Mouse (Mus musculus) hindbrain, embryonic 16.5 days (tissue): ENCODE measurements around the gene Fryl. TPM values are rescaled to one million over a fixed set of nuclear protein-coding genes. Genes with fewer than 3 reads are reported as not detected.

Source experiments
- ATAC-seq: fragments of 200-750 bp; cut with Nextera tagmentation; 2 replicates; pipeline ENCODE4 v1.8.0; 2017; ENCODE audit warnings: moderate TSS enrichment, moderate library complexity
- H3K27ac ChIP-seq: fragments of 300-500 bp; sonication (generic); 2 replicates; pipeline ENCODE4 v1.5.1; 2014; ENCODE audit warnings: low read depth, mild to moderate bottlenecking, control low read depth, low read length, moderate library complexity
- H3K27me3 ChIP-seq: fragments of 300-500 bp; sonication (generic); replicated peaks from 2 replicates; pipeline ENCODE4 v1.6.1; 2014; ENCODE audit warnings: low read length; ENCODE audit not compliant: control insufficient read depth, insufficient read depth
- H3K36me3 ChIP-seq: fragments of 300-500 bp; sonication (generic); 2 replicates; pipeline ENCODE4 v1.6.1; 2014; ENCODE audit warnings: mild to moderate bottlenecking, low read length, moderate library complexity, mixed read lengths; ENCODE audit not compliant: control insufficient read depth, insufficient read depth
- H3K4me1 ChIP-seq: fragments of 300-500 bp; sonication (generic); 2 replicates; pipeline ENCODE4 v1.6.1; 2014; ENCODE audit warnings: low read depth, low read length; ENCODE audit not compliant: control insufficient read depth, insufficient read depth
- H3K4me2 ChIP-seq: fragments of 300-500 bp; sonication (generic); 2 replicates; pipeline ENCODE4 v1.6.1; 2014; ENCODE audit warnings: mild to moderate bottlenecking, low read length, control low read depth, moderate library complexity
- H3K4me3 ChIP-seq: fragments of 300-500 bp; sonication (generic); 2 replicates; pipeline ENCODE4 v1.5.1; 2014; ENCODE audit warnings: mild to moderate bottlenecking, low read length, control low read depth, moderate library complexity
- H3K9ac ChIP-seq: fragments of 300-500 bp; sonication (generic); 2 replicates; pipeline ENCODE4 v1.6.1; 2014; ENCODE audit warnings: low read depth, mild to moderate bottlenecking, control low read depth, low read length, moderate library complexity
- H3K9me3 ChIP-seq: fragments of 300-500 bp; sonication (generic); 2 replicates; pipeline ENCODE4 v1.6.1; 2014; ENCODE audit warnings: mild to moderate bottlenecking, low read length, moderate library complexity; ENCODE audit not compliant: control insufficient read depth
- WGBS: fragments of 180-500 bp; shearing (Covaris S2); extraction: QIAGEN DNeasy Blood & Tissue Kit; methylation state at CpG from one replicate; pipeline ENCODE4 v1.1.7; 2014; 5-methylcytosine and 5-hydroxymethylcytosine counted together
- polyA plus RNA-seq: library from polyadenylated mRNA; unstranded; fragments of >200 nt; fragmentation: Nextera tagmentation; extraction: Ambion mirVana; gene quantifications from 2 replicates; pipeline ENCODE4 v1.2.1, GENCODE M21; 2015

Gene Fryl
- polyA plus RNA-seq, 1 experiment from 2014 or later: 29.3 TPM

DNA sequence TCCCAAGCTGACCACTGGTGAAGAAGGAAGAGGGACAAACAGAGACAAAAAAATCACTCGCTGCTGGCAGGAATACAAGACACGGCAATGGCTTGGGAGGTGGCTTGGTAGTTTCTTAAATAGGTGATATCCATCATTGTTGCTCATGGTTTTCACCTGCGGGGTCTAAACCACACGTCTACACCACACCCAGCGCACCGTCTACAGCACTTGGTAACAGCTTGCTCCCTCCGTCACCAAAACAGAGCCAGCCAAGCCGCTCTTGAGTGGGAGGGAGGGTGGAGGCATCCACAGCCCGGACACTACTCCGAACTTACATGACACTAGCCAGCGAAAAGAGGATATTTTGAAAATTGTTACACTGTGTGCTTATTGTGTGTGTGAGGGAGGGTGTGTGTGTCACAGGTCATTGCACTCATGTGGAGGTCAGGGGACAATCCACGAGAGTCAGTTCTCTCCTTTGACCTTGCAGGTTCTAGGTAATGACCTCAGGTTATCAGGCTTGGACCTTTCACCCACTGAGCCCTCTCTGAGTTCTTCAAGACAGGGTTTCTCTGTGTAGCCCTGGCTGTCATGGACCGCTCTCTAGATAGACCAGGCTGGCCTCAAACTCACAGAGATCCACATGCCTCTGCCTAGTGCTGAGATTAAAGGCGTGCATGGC is 102.5 kb downstream of the Fryl start:
- no peak overlapping the region for H3K4me2 ChIP-seq
- no peak overlapping the region for H3K27ac ChIP-seq
- no peaks in the 10 kb centered on the region for H3K36me3 ChIP-seq
- no peak overlapping the region for H3K9ac ChIP-seq
- 90% methylated on average over 14 of the region's 14 CpGs for WGBS
- no peaks in the 10 kb centered on the region for H3K4me1 ChIP-seq
- no peak for ATAC-seq
- no peak overlapping the region for H3K4me3 ChIP-seq
- H3K27me3 ChIP-seq: no peaks in the 10 kb centered on the region
- H3K9me3 ChIP-seq: no peaks in the 10 kb centered on the region

DNA sequence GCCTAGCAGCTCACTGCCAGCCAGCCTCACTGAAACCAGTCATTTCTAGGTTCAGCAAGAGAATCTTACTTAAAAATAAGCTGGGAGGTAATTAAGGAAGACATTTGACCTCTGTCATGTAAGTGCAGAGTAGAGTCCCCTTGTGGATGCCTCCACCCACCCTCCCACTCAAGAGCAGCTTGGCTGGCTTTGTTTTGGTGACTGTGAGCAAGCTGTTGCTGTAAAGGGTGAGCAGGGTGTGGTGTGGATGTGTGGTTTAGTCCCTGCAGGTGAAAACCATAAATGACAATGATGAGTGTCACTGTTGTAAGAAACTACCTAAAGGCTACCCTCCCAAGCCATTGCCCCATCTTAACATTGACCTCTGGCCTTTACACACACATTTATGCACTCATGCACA is 104.2 kb downstream of the Fryl start:
- ATAC-seq: no peak
- no peaks in the 10 kb centered on the region for H3K27me3 ChIP-seq
- H3K9me3 ChIP-seq: no peaks in the 10 kb centered on the region
- H3K27ac ChIP-seq: no peak overlapping the region
- no peaks in the 10 kb centered on the region for H3K36me3 ChIP-seq
- H3K4me2 ChIP-seq: no peak overlapping the region
- no peak overlapping the region for H3K4me3 ChIP-seq
- no peaks in the 10 kb centered on the region for H3K4me1 ChIP-seq
- no peak overlapping the region for H3K9ac ChIP-seq

DNA sequence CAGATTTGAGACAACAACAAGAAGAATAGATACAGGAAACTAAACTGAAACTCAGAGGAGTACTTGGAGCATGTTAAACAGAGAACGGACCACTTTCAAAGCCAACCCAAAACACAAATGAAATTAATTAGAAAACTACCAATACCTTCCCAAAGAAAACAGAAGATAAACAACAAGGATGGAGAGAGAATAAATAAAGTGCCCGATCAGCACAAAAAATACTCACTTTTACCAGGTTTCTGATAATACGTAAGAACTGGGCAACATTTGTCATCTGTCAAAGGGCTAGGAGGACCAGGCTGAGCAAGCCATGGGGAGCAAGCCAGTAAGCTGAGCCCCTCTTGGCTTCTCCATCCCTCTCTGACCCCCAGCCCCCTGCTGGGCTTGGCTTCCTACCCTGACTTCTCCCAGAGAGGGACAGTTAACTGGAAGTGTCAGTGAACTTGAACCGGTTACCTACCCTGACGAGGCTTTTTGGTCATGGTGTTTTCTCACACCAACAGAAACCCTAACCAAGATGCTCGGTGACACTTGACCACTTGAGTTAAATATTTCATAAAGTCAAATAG is 105.5 kb downstream of the Fryl start:
- Histone ChIP-seq H3K9me3 (no peaks in the 10 kb centered on the region), H3K4me2 (no peak overlapping the region), H3K9ac (no peak overlapping the region), H3K27ac (no peak overlapping the region), H3K36me3 (no peaks in the 10 kb centered on the region), H3K27me3 (no peaks in the 10 kb centered on the region), H3K4me1 (no peaks in the 10 kb centered on the region), H3K4me3 (no peak overlapping the region)
- no peak for ATAC-seq
- 80% methylated on average over 6 of the region's 6 CpGs for WGBS

DNA sequence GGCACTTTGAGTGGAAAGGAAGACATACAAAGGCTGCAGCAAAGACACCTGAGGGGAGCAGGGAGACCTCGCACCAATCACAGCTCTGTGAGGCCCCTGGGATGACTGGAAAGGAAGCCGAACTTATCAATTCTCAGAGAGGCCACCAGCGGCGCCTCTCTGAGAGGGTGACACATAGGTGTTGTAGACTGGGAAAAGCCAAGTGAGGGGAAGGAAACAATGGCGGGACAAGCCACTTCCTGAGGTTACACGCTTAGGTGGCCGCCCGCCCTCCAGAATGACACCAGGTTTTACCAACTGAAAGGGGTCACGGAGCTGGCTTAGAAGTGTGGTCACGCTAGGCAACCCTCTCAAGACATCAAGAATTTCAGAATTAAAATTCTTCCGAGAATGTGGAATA is 111.4 kb downstream of the Fryl start:
- H3K9ac ChIP-seq: no peak overlapping the region
- H3K4me1 ChIP-seq: no peaks in the 10 kb centered on the region
- H3K36me3 ChIP-seq: no peaks in the 10 kb centered on the region
- 92% methylated on average over 11 of the region's 11 CpGs for WGBS
- no peak overlapping the region for H3K27ac ChIP-seq
- no peak overlapping the region for H3K4me2 ChIP-seq
- no peaks in the 10 kb centered on the region for H3K9me3 ChIP-seq
- H3K27me3 ChIP-seq: no peaks in the 10 kb centered on the region
- ATAC-seq: no peak
- H3K4me3 ChIP-seq: no peak overlapping the region

DNA sequence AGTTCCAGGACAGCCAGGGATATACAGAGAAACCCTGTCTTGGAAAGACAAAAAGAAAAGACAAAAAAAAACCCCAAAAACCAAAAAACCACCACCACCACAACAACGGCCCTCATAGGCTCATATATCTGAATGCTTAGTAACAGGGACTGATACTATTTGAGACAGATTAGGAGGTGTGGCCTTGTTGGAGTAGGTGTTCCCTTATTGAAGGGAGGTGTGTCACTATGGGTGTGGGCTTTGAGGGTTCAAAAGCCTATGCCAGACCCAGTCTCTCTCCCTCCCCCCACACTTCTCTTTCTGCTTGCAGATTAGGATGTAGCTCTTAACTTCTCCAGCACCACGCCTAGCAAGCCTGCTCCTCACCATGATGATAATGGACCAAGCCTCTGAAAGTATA is 114.7 kb downstream of the Fryl start:
- no peak overlapping the region for H3K9ac ChIP-seq
- no peaks in the 10 kb centered on the region for H3K27me3 ChIP-seq
- H3K9me3 ChIP-seq: no peaks in the 10 kb centered on the region
- H3K4me3 ChIP-seq: no peak overlapping the region
- H3K4me2 ChIP-seq: no peak overlapping the region
- H3K36me3 ChIP-seq: no peaks in the 10 kb centered on the region
- no peak overlapping the region for H3K27ac ChIP-seq
- WGBS: 95% methylated on average over 2 of the region's 2 CpGs
- H3K4me1 ChIP-seq: no peaks in the 10 kb centered on the region
- ATAC-seq: no peak

DNA sequence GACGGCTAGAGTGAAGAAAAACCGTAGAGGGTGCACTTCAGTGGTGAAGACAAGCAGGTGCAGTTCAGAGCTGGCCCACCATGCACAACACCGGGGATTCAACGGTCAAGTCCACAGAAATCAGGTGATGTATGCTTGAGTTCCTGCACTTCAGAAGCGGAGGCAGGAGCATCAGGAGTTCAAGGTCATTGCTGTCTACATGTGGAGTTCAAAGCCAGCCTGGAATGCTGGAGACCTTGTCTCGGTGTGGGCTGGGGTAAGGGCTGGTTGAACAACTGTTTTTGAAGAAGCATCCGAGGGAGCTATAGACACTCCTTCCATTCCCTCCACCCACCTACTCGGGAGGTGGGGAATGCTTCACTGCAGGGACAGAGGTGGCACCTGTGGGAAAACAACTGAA is 115.3 kb downstream of the Fryl start:
- Histone ChIP-seq H3K27me3 (no peaks in the 10 kb centered on the region), H3K4me1 (no peaks in the 10 kb centered on the region), H3K4me2 (no peak overlapping the region), H3K36me3 (no peaks in the 10 kb centered on the region), H3K4me3 (no peak overlapping the region), H3K27ac (no peak overlapping the region), H3K9ac (no peak overlapping the region), H3K9me3 (no peaks in the 10 kb centered on the region)
- 95% methylated on average over 8 of the region's 8 CpGs for WGBS
- no peak for ATAC-seq

GRCm38 (mm10) chr5:73137561-73137960 is 118.9 kb downstream of the Fryl start:
- Histone ChIP-seq H3K36me3 (0 out of 2 replicates have a peak, but pooled peaks cover 2% of the 10 kb centered on the region), H3K27ac (no peak overlapping the region), H3K9ac (no peak overlapping the region), H3K4me1 (no peaks in the 10 kb centered on the region), H3K4me3 (no peak overlapping the region), H3K27me3 (no peaks in the 10 kb centered on the region), H3K4me2 (no peak overlapping the region), H3K9me3 (no peaks in the 10 kb centered on the region)
- ATAC-seq: no peak
- 76% methylated on average over 9 of the region's 9 CpGs for WGBS

GRCm38 (mm10) chr5:73135959-73136358 is 120.5 kb downstream of the Fryl start:
- 89% methylated on average over 2 of the region's 2 CpGs for WGBS
- Histone ChIP-seq H3K27me3 (no peaks in the 10 kb centered on the region), H3K27ac (no peak overlapping the region), H3K4me1 (no peaks in the 10 kb centered on the region), H3K9ac (no peak overlapping the region), H3K4me3 (no peak overlapping the region), H3K36me3 (0 out of 2 replicates have a peak, but pooled peaks cover 2% of the 10 kb centered on the region), H3K4me2 (no peak overlapping the region), H3K9me3 (no peaks in the 10 kb centered on the region)
- ATAC-seq: no peak

GRCm38 (mm10) chr5:73135131-73135530 is 121.3 kb downstream of the Fryl start:
- ATAC-seq: no peak
- no peak overlapping the region for H3K27ac ChIP-seq

More at GRCm38 (mm10) chr5:73135131-73135530, 121.3 kb downstream of the Fryl start:
- no peak overlapping the region for H3K4me3 ChIP-seq
- H3K9me3 ChIP-seq: no peaks in the 10 kb centered on the region
- H3K4me1 ChIP-seq: no peaks in the 10 kb centered on the region
- H3K27me3 ChIP-seq: no peaks in the 10 kb centered on the region
- H3K9ac ChIP-seq: no peak overlapping the region
- H3K36me3 ChIP-seq: 0 out of 2 replicates have a peak, but pooled peaks cover 2% of the 10 kb centered on the region
- WGBS: 91% methylated on average over 11 of the region's 11 CpGs
- no peak overlapping the region for H3K4me2 ChIP-seq
